Mouse (Mus musculus) C2C12 (cell line): ENCODE data around the gene St3gal3. TPM values are rescaled to one million over a fixed set of nuclear protein-coding genes. Genes with fewer than 3 reads are reported as not detected.

Source experiments
- H3K27me3 ChIP-seq: one replicate; pipeline ENCODE4 v1.6.1; 2011; ENCODE audit not compliant: control insufficient read depth, insufficient read depth, insufficient read length
- H3K36me3 ChIP-seq: one replicate; pipeline ENCODE4 v1.6.1; 2011; ENCODE audit not compliant: control insufficient read depth, insufficient read depth
- H3K4me3 ChIP-seq: one replicate; pipeline ENCODE4 v1.5.1; 2011; ENCODE audit warnings: mild to moderate bottlenecking, control low read depth; ENCODE audit not compliant: poor library complexity, insufficient read depth, severe bottlenecking
- H3K79me2 ChIP-seq: one replicate; pipeline ENCODE4 v1.6.1; 2011; ENCODE audit not compliant: control insufficient read depth, insufficient read depth
- H3K79me3 ChIP-seq: one replicate; pipeline ENCODE4 v1.6.1; 2011; ENCODE audit warnings: low read depth, control low read depth
- H3ac ChIP-seq: one replicate; pipeline ENCODE3; 2011; ENCODE audit warnings: low read depth; ENCODE audit not compliant: control insufficient read depth, insufficient read length
- CEBPB ChIP-seq: IDR thresholded peaks from one replicate; pipeline ENCODE4 v1.6.1; 2011; ENCODE audit warnings: low read depth, mild to moderate bottlenecking, control low read depth, moderate library complexity
- CTCF ChIP-seq: IDR thresholded peaks from one replicate; pipeline ENCODE4 v1.5.1; 2011; ENCODE audit not compliant: control insufficient read depth, insufficient read depth, insufficient read length
- FOSL1 ChIP-seq: IDR thresholded peaks from one replicate; pipeline ENCODE4 v1.8.0; 2011; ENCODE audit warnings: mild to moderate bottlenecking, low read length; ENCODE audit not compliant: poor library complexity, insufficient read depth, severe bottlenecking
- MAX ChIP-seq: IDR thresholded peaks from one replicate; pipeline ENCODE4 v1.6.1; 2011; ENCODE audit warnings: mild to moderate bottlenecking, control low read depth
- MYOD1 ChIP-seq: IDR thresholded peaks from one replicate; pipeline ENCODE4 v1.6.1; 2011; ENCODE audit warnings: low read depth; ENCODE audit not compliant: control insufficient read depth, insufficient read length
- MYOG ChIP-seq: IDR thresholded peaks from one replicate; pipeline ENCODE4 v1.6.1; 2011; ENCODE audit not compliant: control insufficient read depth, insufficient read length; ENCODE audit errors: extremely low read depth
- USF1 ChIP-seq: IDR thresholded peaks from one replicate; pipeline ENCODE4 v1.6.1; 2011; ENCODE audit warnings: low read depth, mild to moderate bottlenecking, control low read depth, moderate library complexity
- polyA plus RNA-seq: library from polyadenylated mRNA; unstranded; fragments of >200 nt; fragmentation: generic; extraction: Trizol; gene quantifications from one replicate; pipeline ENCODE4 v1.2.1, GENCODE M21; 2012; ENCODE audit warnings: missing spikeins

St3gal3 gene
- polyA plus RNA-seq, 1 experiment, result 20.4 TPM

DNA sequence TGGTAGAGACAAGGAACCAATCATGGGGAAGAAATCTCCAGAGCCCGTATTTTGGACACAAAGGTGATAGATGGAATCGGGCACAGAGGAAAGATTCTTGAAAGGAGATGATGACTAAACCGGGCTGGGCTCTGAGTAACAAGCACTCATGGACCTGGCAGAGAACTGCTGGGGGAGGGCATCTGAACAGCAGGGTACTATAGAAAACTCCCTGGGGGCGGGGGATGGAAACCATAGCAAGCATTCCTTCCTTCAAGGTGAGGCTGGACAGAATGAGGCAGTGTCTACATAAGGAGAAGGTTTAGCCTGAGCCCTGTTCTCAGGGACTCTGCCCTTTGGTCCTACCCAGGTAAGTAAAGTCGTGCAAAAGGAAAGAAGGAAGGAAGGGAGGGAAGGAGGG is 160.0 kb downstream of the St3gal3 start:
- no peak overlapping the region for H3ac ChIP-seq
- no peak for TF ChIP-seq CEBPB
- TF ChIP-seq USF1, result no peak
- no peak for TF ChIP-seq MYOG
- TF ChIP-seq FOSL1, result no peak
- no peak for TF ChIP-seq MAX
- TF ChIP-seq MYOD1, result no peak
- no peak for TF ChIP-seq CTCF
- H3K79me3 ChIP-seq, result no peaks in the 10 kb centered on the region
- no peak overlapping the region for H3K4me3 ChIP-seq
- H3K36me3 ChIP-seq, result no peaks in the 10 kb centered on the region
- H3K27me3 ChIP-seq, result no peaks in the 10 kb centered on the region
- H3K79me2 ChIP-seq, result no peaks in the 10 kb centered on the region

DNA sequence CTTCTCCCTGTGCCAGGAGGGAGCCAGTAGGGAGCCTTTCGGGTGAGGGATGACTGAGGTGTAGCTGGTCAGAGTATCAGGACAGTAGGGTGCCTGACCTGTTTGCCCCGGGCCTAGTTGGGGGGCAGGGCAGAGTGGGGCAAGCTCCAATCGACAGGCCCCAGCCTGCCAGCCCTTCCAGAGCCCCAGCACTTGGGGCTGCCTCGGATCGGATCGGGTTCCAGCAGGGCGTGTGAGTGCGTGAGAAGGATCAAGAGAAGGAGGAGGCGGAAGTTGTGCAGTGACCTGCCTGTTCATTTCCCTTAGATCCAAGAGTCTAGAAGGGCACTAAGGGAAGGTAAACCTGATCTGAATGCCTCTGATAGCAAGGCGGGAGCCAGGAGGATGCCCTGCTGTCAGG is 161.7 kb downstream of the St3gal3 start:
- no peaks in the 10 kb centered on the region for H3K27me3 ChIP-seq
- no peaks in the 10 kb centered on the region for H3K79me3 ChIP-seq
- TF ChIP-seq USF1, result no peak
- no peak for TF ChIP-seq MYOD1
- TF ChIP-seq CTCF, result no peak
- H3K36me3 ChIP-seq, result no peaks in the 10 kb centered on the region
- H3K4me3 ChIP-seq, result no peak overlapping the region
- H3K79me2 ChIP-seq, result no peaks in the 10 kb centered on the region
- H3ac ChIP-seq, result no peak overlapping the region

GRCm38 (mm10) chr4:117964346-117965025 is 170.2 kb downstream of the St3gal3 start:
- Histone ChIP-seq H3K79me3 (no peaks in the 10 kb centered on the region), H3ac (no peak overlapping the region), H3K4me3 (no peak overlapping the region), H3K79me2 (no peaks in the 10 kb centered on the region), H3K27me3 (no peaks in the 10 kb centered on the region), H3K36me3 (no peaks in the 10 kb centered on the region)
- TF ChIP-seq MAX (no peak), MYOG (no peak), CTCF (no peak), MYOD1 (no peak), USF1 (no peak), FOSL1 (no peak), CEBPB (no peak)

- Histone ChIP-seq H3K27me3 (no peaks in the 10 kb centered on the region), H3K79me2 (no peaks in the 10 kb centered on the region), H3K79me3 (no peaks in the 10 kb centered on the region)
Observed at GRCm38 (mm10) chr4:117957492-117957891, 177.2 kb downstream of the St3gal3 start.

GRCm38 (mm10) chr4:117947493-117947892 is 187.2 kb downstream of the St3gal3 start:
- no peak for TF ChIP-seq MYOD1
- no peak for TF ChIP-seq CEBPB
- no peak for TF ChIP-seq FOSL1
- TF ChIP-seq MAX, result no peak
- no peak for TF ChIP-seq MYOG
- no peak for TF ChIP-seq USF1
- TF ChIP-seq CTCF, result no peak
- Histone ChIP-seq H3K27me3 (no peaks in the 10 kb centered on the region), H3ac (no peak overlapping the region), H3K4me3 (no peak overlapping the region), H3K36me3 (no peaks in the 10 kb centered on the region), H3K79me2 (no peaks in the 10 kb centered on the region), H3K79me3 (no peaks in the 10 kb centered on the region)

More at GRCm38 (mm10) chr4:117957492-117957891, 177.2 kb downstream of the St3gal3 start:
- Histone ChIP-seq H3ac (no peak overlapping the region), H3K36me3 (peaks cover 12% of the 10 kb centered on the region), H3K4me3 (no peak overlapping the region)
- no peak for TF ChIP-seq MAX
- no peak for TF ChIP-seq MYOD1

- no peaks in the 10 kb centered on the region for H3K27me3 ChIP-seq
- H3ac ChIP-seq, result no peak overlapping the region
- no peaks in the 10 kb centered on the region for H3K36me3 ChIP-seq
- TF ChIP-seq USF1, result no peak
- TF ChIP-seq MYOD1, result no peak
- TF ChIP-seq MYOG, result no peak
- TF ChIP-seq CTCF, result no peak
- no peak for TF ChIP-seq MAX
- no peak for TF ChIP-seq FOSL1
- TF ChIP-seq CEBPB, result no peak
- H3K79me3 ChIP-seq, result no peaks in the 10 kb centered on the region
- H3K4me3 ChIP-seq, result no peak overlapping the region
- H3K79me2 ChIP-seq, result no peaks in the 10 kb centered on the region
Observed at GRCm38 (mm10) chr4:117946639-117947305, 187.9 kb downstream of the St3gal3 start.
